In genomic region chr5:54107069-54107468, GRCm38 (mm10) we compare ENCODE assay signal across 27 mouse cellular contexts.
DNase-seq lines count a peak whose midpoint lies in the region; ATAC-seq lines count a peak whose summit lies in the region.
"Had no signal": no experiment of that assay in that cellular context is flagged by ENCODE, and none has a peak within 500 bp of the region (broad histone marks: within the 10 kb centered on the region; RNA-seq: fewer than 3 reads in every experiment).

No protein-coding gene starts in this region.

- no peak overlapping the region for H3K9ac ChIP-seq in kidney, embryonic 14.5 days (ENCODE audit: low read depth, low read length)
- no peak overlapping the region for H3K9ac ChIP-seq in kidney, embryonic 16.5 days (replicated peaks; ENCODE audit: low read length)
- H3K9ac ChIP-seq: embryonic facial prominence, embryonic 13.5 days; embryonic facial prominence, embryonic 15.5 days; forebrain, embryonic 12.5 days had no signal

- H3K27me3 ChIP-seq in kidney, embryonic 14.5 days (ENCODE audit: control insufficient read depth, insufficient read depth, low read length): no peaks in the 10 kb centered on the region
- H3K27me3 ChIP-seq in kidney, embryonic 16.5 days (ENCODE audit: insufficient read depth, low read length): no peaks in the 10 kb centered on the region
- H3K27me3 ChIP-seq: CH12.LX; embryonic facial prominence, embryonic 13.5 days; embryonic facial prominence, embryonic 15.5 days; forebrain, embryonic 12.5 days; Patski had no signal

- 56% methylated on average over 6 of the region's 6 CpGs for WGBS in kidney, embryonic 14.5 days
- WGBS in kidney, embryonic 16.5 days: 49% methylated on average over 6 of the region's 6 CpGs

- H3K4me3 ChIP-seq in kidney, embryonic 14.5 days (ENCODE audit: low read length): no peak overlapping the region
- H3K4me3 ChIP-seq in kidney, embryonic 16.5 days (ENCODE audit: low read length): no peak overlapping the region
- H3K4me3 ChIP-seq: embryonic facial prominence, embryonic 13.5 days; embryonic facial prominence, embryonic 15.5 days; erythroblast, embryonic 14.5 days; forebrain, embryonic 10.5 days; forebrain, embryonic 12.5 days had no signal

- peaks cover 8% of the 10 kb centered on the region for H3K36me3 ChIP-seq in kidney, embryonic 14.5 days (ENCODE audit: control insufficient read depth, insufficient read depth, low read length)
- 0 out of 2 replicates have a peak, but pooled peaks cover 7% of the 10 kb centered on the region for H3K36me3 ChIP-seq in kidney, embryonic 16.5 days (ENCODE audit: insufficient read depth, low read length)

- H3K27ac ChIP-seq in kidney, embryonic 14.5 days (ENCODE audit: low read depth, low read length): no peak overlapping the region
- no peak overlapping the region for H3K27ac ChIP-seq in kidney, embryonic 16.5 days (ENCODE audit: low read length)
- H3K27ac ChIP-seq: embryonic facial prominence, embryonic 13.5 days; embryonic facial prominence, embryonic 15.5 days; forebrain, embryonic 10.5 days; forebrain, embryonic 12.5 days had no signal

- H3K4me2 ChIP-seq in kidney, embryonic 14.5 days (replicated peaks; ENCODE audit: low read depth, low read length): no peak overlapping the region
- no peak overlapping the region for H3K4me2 ChIP-seq in kidney, embryonic 16.5 days (replicated peaks; ENCODE audit: low read depth, low read length)
- H3K4me2 ChIP-seq: embryonic facial prominence, embryonic 13.5 days; embryonic facial prominence, embryonic 15.5 days; forebrain, embryonic 12.5 days had no signal

- ATAC-seq in kidney, embryonic 14.5 days (ENCODE audit: low FRiP score, low TSS enrichment): peak; percentile 49; the same call in 1 of the 2 replicates
- ATAC-seq in kidney, embryonic 16.5 days (ENCODE audit: low FRiP score, low TSS enrichment): peak; percentile 54; the same call in 1 of the 2 replicates
- ATAC-seq in monocyte, adult 5-6 weeks (replicated peaks; ENCODE audit: insufficient number of reproducible peaks, low FRiP score, low TSS enrichment, poor library complexity, severe bottlenecking): peak; percentile 18; the same call in 1 of the 2 replicates
- ATAC-seq: activated CD4-positive, CD25-positive, alpha-beta regulatory T cell, adult 4 months; CD4-positive, CD25-positive, alpha-beta regulatory T cell, adult 4 months; forebrain, embryonic 14.5 days; forebrain, embryonic 16.5 days; Patski had no signal

- no peaks in the 10 kb centered on the region for H3K9me3 ChIP-seq in kidney, embryonic 14.5 days (ENCODE audit: control insufficient read depth, low read length)
- no peaks in the 10 kb centered on the region for H3K9me3 ChIP-seq in kidney, embryonic 16.5 days (ENCODE audit: low read length)
- H3K9me3 ChIP-seq: embryonic facial prominence, embryonic 13.5 days; embryonic facial prominence, embryonic 15.5 days; forebrain, embryonic 10.5 days; forebrain, embryonic 12.5 days; G1E had no signal

- H3K4me1 ChIP-seq in kidney, embryonic 14.5 days (ENCODE audit: control insufficient read depth, insufficient read depth, low read length): no peaks in the 10 kb centered on the region
- peaks cover 10% of the 10 kb centered on the region for H3K4me1 ChIP-seq in kidney, embryonic 16.5 days (ENCODE audit: insufficient read depth, low read length)
- H3K4me1 ChIP-seq: embryonic facial prominence, embryonic 13.5 days; embryonic facial prominence, embryonic 15.5 days; forebrain, embryonic 12.5 days had no signal

- DNase-seq in kidney, postnatal 14 days: no peak
- DNase-seq in kidney, postnatal 25 days: no peak
- DNase-seq: adrenal gland, adult 8-10 months; adrenal gland, postnatal 14 days; B cell, adult 2 months; cerebellum, adult 11 months; cerebellum, adult 18-20 months; cerebellum, adult 8-10 months; cerebellum, adult 9-11 months; cerebellum, postnatal 14 days; cerebellum, postnatal 36 days; embryo, embryonic 11 days had no signal
